Mouse (Mus musculus) myocyte (in vitro differentiated cells): ENCODE measurements at regions not wholly inside any gene's neighbourhood (a gene's known extent, or its start where the extent isn't known, plus 50 kb on each side); places are given as distances from the start of the nearest gene placed in this dataset.

Source experiments
- H3K27me3 ChIP-seq: one replicate; pipeline ENCODE4 v1.6.1; 2011; ENCODE audit not compliant: control insufficient read depth, insufficient read depth, insufficient read length
- H3K36me3 ChIP-seq: one replicate; pipeline ENCODE4 v1.6.1; 2011; ENCODE audit not compliant: control insufficient read depth, insufficient read depth
- H3K4me2 ChIP-seq: one replicate; pipeline ENCODE4 v1.6.1; 2011; ENCODE audit warnings: low read depth, control low read depth
- H3K4me3 ChIP-seq: one replicate; pipeline ENCODE4 v1.5.1; 2011; ENCODE audit warnings: mild to moderate bottlenecking, control low read depth, moderate library complexity
- H3K79me2 ChIP-seq: one replicate; pipeline ENCODE4 v1.6.1; 2011; ENCODE audit not compliant: control insufficient read depth, insufficient read depth
- H3ac ChIP-seq: one replicate; pipeline ENCODE4 v1.6.1; 2011; ENCODE audit not compliant: control insufficient read depth, insufficient read length
- CEBPB ChIP-seq: IDR thresholded peaks from 2 replicates; pipeline ENCODE4 v1.6.1; 2011; ENCODE audit warnings: mild to moderate bottlenecking, moderate library complexity; ENCODE audit not compliant: poor library complexity, insufficient read depth, severe bottlenecking
- E2F4 ChIP-seq: IDR thresholded peaks from one replicate; pipeline ENCODE4 v1.6.1; 2011; ENCODE audit warnings: mild to moderate bottlenecking, control low read depth, moderate library complexity; ENCODE audit not compliant: insufficient read depth
- MAX ChIP-seq: IDR thresholded peaks from one replicate; pipeline ENCODE4 v1.6.1; 2011; ENCODE audit warnings: low read depth, mild to moderate bottlenecking, control low read depth
- MYOD1 ChIP-seq, 3 experiments: IDR thresholded peaks; one replicate each; pipeline ENCODE4 v1.6.1; 2011; ENCODE audit warnings: control low read depth in 2 of 3, low read depth in 2 of 3, mild to moderate bottlenecking in 2 of 3, moderate library complexity in 1 of 3; ENCODE audit not compliant: insufficient read length in 2 of 3, control insufficient read depth in 1 of 3
- MYOG ChIP-seq, 3 experiments: IDR thresholded peaks; one replicate each; pipeline ENCODE4 v1.6.1; 2011; ENCODE audit warnings: control low read depth in 2 of 3, low read depth in 2 of 3, mild to moderate bottlenecking in 2 of 3; ENCODE audit not compliant: insufficient read length in 2 of 3, control insufficient read depth in 1 of 3, insufficient read depth in 1 of 3
- POLR2A ChIP-seq: IDR thresholded peaks from one replicate; pipeline ENCODE4 v1.6.1; 2011; ENCODE audit warnings: low read depth, mild to moderate bottlenecking, control low read depth, moderate library complexity; ENCODE audit not compliant: insufficient read length
- POLR2AphosphoS2 ChIP-seq: IDR thresholded peaks from one replicate; pipeline ENCODE4 v1.6.1; 2011; ENCODE audit warnings: low read depth, control low read depth; ENCODE audit not compliant: insufficient read length
- REST ChIP-seq: IDR thresholded peaks from one replicate; pipeline ENCODE4 v1.6.1; 2011; ENCODE audit warnings: mild to moderate bottlenecking, control low read depth, moderate library complexity; ENCODE audit not compliant: insufficient read depth, insufficient read length
- SRF ChIP-seq: IDR thresholded peaks from one replicate; pipeline ENCODE4 v1.6.1; 2011; ENCODE audit warnings: low read depth; ENCODE audit not compliant: control insufficient read depth, insufficient read length
- TCF12 ChIP-seq: IDR thresholded peaks from one replicate; pipeline ENCODE4 v1.6.1; 2011; ENCODE audit warnings: mild to moderate bottlenecking, control low read depth; ENCODE audit not compliant: poor library complexity, insufficient read depth, severe bottlenecking
- TCF3 ChIP-seq: IDR thresholded peaks from one replicate; pipeline ENCODE4 v1.6.1; 2011; ENCODE audit warnings: low read depth, control low read depth; ENCODE audit not compliant: insufficient read length
- USF1 ChIP-seq: IDR thresholded peaks from one replicate; pipeline ENCODE4 v1.6.1; 2011; ENCODE audit warnings: low read depth, mild to moderate bottlenecking, control low read depth, moderate library complexity

DNA sequence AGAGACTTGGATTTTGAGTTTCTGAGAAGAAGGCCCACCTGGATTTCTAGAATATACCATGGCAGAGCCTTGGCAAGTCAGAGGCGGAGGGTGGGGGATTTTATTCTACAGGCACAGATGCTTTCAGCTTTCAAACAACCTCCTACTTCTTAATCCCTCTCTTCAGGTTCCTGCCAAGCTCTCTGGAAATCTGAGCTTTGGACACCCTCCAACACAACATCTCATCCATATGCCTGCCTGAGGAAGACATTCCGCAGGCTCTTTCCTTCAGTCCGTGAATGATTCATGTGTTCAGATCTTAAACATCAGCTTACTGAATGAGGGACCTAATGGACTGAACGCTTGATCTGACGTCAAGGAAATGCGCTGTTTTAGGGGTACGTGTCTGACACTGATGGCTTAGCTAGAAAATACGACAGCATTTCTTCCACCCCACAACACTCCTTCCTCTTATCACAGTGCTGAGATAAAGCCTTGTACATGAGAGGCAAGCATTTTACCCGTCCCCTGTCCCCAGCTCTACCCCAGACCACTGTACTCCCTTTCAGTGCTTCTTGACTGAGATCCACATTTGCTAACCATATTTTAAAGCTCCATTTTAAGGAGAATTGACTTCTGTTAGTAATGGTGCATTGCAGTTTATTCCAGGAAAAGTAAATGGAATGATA lies 97.0 kb upstream of the Galnt5 start:
- H3K79me2 ChIP-seq: no peaks in the 10 kb centered on the region
- no peaks in the 10 kb centered on the region for H3K36me3 ChIP-seq
- H3K4me2 ChIP-seq: no peak overlapping the region
- TF ChIP-seq MAX (no peak), POLR2A (no peak), MYOD1 (IDR thresholded peaks at IDR 0.05; ENCODE audit: control insufficient read depth in 1 of 3, insufficient read length in 2 of 3, low read depth in 2 of 3) (no peak)
- no peak overlapping the region for H3ac ChIP-seq
- H3K4me3 ChIP-seq: no peak overlapping the region
- H3K27me3 ChIP-seq: no peaks in the 10 kb centered on the region

- TF ChIP-seq SRF (no peak), TCF12 (no peak)
- Histone ChIP-seq H3ac (no peak overlapping the region), H3K27me3 (no peaks in the 10 kb centered on the region), H3K4me2 (no peak overlapping the region), H3K36me3 (no peaks in the 10 kb centered on the region), H3K79me2 (no peaks in the 10 kb centered on the region), H3K4me3 (no peak overlapping the region)
Observed at GRCm38 (mm10) chr2:57905184-57905583, 92.5 kb upstream of the Galnt5 start.

DNA sequence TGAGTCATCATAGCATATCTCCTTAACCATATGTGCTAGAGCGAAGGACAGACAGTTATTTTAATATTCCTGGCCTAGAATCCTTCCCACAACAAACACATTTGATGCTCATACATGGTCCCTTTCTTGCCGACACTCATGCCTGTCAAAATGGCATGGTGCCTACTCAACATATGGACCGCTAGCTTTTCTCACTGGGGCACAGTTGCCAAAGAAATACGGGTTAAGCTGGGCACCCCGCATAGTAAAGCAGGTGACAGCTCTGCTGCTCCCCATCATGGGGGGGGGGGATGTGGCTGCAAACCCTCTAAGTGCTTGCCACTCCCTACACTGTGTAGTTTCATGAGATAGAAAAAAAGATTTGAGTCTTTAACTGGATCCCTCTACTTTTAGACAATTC lies 90.7 kb upstream of the Galnt5 start:
- no peak overlapping the region for H3ac ChIP-seq
- no peak for TF ChIP-seq SRF
- TF ChIP-seq MYOG (IDR thresholded peaks at IDR 0.05; ENCODE audit: control insufficient read depth in 1 of 3, insufficient read depth in 1 of 3, insufficient read length in 2 of 3, low read depth in 2 of 3): no peak
- TF ChIP-seq TCF3: no peak
- TF ChIP-seq MAX: no peak
- H3K27me3 ChIP-seq: no peaks in the 10 kb centered on the region
- H3K4me2 ChIP-seq: no peak overlapping the region
- H3K79me2 ChIP-seq: no peaks in the 10 kb centered on the region
- H3K36me3 ChIP-seq: no peaks in the 10 kb centered on the region
- no peak overlapping the region for H3K4me3 ChIP-seq

GRCm38 (mm10) chr2:57909706-57910105 lies 88.0 kb upstream of the Galnt5 start:
- H3K4me3 ChIP-seq: no peak overlapping the region
- TF ChIP-seq SRF: no peak
- TF ChIP-seq POLR2A: no peak
- no peak for TF ChIP-seq TCF12
- no peak for TF ChIP-seq MYOG (IDR thresholded peaks at IDR 0.05; ENCODE audit: control insufficient read depth in 1 of 3, insufficient read depth in 1 of 3, insufficient read length in 2 of 3, low read depth in 2 of 3)
- TF ChIP-seq MYOD1 (IDR thresholded peaks at IDR 0.05; ENCODE audit: control insufficient read depth in 1 of 3, insufficient read length in 2 of 3, low read depth in 2 of 3): no peak
- no peak for TF ChIP-seq E2F4
- TF ChIP-seq POLR2AphosphoS2: no peak
- no peak for TF ChIP-seq CEBPB
- TF ChIP-seq REST: no peak
- no peak for TF ChIP-seq TCF3
- no peak for TF ChIP-seq USF1
- no peak for TF ChIP-seq MAX
- H3K4me2 ChIP-seq: no peak overlapping the region
- no peaks in the 10 kb centered on the region for H3K79me2 ChIP-seq
- H3ac ChIP-seq: no peak overlapping the region
- no peaks in the 10 kb centered on the region for H3K36me3 ChIP-seq
- no peaks in the 10 kb centered on the region for H3K27me3 ChIP-seq

DNA sequence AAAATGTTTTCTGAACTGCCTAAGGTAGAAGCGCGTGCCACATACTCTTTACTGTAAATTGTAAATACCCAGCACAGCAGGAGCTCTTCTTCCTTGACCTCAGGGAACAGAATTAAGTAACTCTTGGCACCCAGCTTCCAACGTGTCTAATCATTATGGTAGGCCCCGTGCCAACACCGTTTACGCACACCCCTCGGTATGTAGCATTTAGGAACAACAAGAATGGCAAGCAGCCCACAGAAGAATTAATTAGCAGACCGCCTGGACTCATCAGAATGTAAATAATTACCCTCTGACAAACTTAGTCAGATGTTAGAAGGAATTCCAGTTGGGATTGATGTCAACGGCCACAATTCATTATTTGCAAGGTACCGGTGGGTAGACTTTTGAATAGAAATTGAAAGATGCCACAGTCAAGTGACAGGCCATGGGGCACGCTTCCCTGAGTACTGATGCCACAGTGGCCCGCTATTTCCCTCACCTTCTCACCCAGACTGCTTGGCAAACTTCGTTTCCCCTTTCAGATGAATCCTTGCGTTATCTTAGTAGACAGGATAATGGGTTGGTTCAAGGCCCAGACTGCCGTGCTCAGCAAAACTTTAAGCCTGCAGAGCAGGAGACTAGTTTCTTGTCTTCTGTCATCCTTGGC lies 81.2 kb upstream of the Galnt5 start:
- no peaks in the 10 kb centered on the region for H3K79me2 ChIP-seq
- H3K4me3 ChIP-seq: no peak overlapping the region
- no peak overlapping the region for H3ac ChIP-seq
- H3K27me3 ChIP-seq: no peaks in the 10 kb centered on the region
- no peak overlapping the region for H3K4me2 ChIP-seq
- H3K36me3 ChIP-seq: no peaks in the 10 kb centered on the region
- TF ChIP-seq TCF3 (no peak), MYOG (IDR thresholded peaks at IDR 0.05; ENCODE audit: control insufficient read depth in 1 of 3, insufficient read depth in 1 of 3, insufficient read length in 2 of 3, low read depth in 2 of 3) (no peak), USF1 (no peak), MYOD1 (IDR thresholded peaks at IDR 0.05; ENCODE audit: control insufficient read depth in 1 of 3, insufficient read length in 2 of 3, low read depth in 2 of 3) (no peak), E2F4 (no peak), POLR2A (no peak), MAX (no peak), TCF12 (no peak), POLR2AphosphoS2 (no peak), CEBPB (no peak), REST (no peak), SRF (no peak)
